Mouse (Mus musculus) lung, adult 2 months (tissue): ENCODE results near the gene Tmsb15l.

Experiments
- CTCF ChIP-seq: fragments of 200-500 bp; IDR thresholded peaks from 2 replicates; pipeline ENCODE4 v1.5.1; 2011; ENCODE audit warnings: mild to moderate bottlenecking, low read length, control low read depth; ENCODE audit not compliant: insufficient read depth
- POLR2A ChIP-seq: fragments of 200-500 bp; IDR thresholded peaks from 2 replicates; pipeline ENCODE4 v1.6.1; 2011; ENCODE audit warnings: low read depth, mild to moderate bottlenecking, control low read depth, low read length, borderline replicate concordance; ENCODE audit errors: extremely low read depth

DNA sequence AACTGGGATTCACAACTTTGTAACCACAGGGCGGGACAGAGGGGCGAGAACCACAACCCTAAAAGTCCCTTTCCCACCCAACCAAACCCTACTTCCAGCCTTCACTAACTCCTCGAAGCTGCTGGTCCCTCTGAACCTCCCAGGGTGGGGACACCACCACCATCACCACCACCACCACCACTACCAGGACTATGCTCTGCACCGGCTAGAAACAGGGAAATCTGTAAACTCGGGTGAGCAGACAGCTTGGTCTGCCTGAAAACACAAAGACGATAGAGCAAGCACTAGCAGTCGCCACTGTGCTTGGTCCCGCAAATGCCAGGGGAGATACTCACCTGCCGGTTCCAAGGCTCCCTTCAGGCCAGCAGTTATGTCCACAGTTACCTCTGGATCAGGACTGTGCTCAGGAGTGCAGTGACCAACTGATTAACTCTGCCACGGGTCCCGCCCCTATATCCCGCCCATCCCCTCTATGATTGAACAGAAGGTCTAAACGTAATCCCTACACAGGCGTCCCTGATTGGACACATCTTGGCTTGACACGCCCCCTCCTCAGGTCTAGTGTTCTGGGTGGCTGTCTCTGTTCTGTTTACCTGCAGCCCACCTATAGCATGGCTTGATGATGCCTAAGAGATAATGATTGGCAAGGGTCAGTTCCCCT, at the start of gene Tmsb15l, which contains the start of gene Tmsb15b1:
- no peak for TF ChIP-seq CTCF
- no peak for TF ChIP-seq POLR2A
